Mouse (Mus musculus) c-Kit-positive CD71-positive TER-119-positive erythroid progenitor cells, embryonic 14.5 days (primary cell): ENCODE results near the gene Myadml2.
A peak's percentile ranks its signal among the peaks of the same experiment; 100 is the strongest.

Experiments
- DNase-seq: peaks from one replicate; pipeline ENCODE4 v3.0.0-alpha.2; 2013; ENCODE audit warnings: low spot score

Myadml2 gene

DNA sequence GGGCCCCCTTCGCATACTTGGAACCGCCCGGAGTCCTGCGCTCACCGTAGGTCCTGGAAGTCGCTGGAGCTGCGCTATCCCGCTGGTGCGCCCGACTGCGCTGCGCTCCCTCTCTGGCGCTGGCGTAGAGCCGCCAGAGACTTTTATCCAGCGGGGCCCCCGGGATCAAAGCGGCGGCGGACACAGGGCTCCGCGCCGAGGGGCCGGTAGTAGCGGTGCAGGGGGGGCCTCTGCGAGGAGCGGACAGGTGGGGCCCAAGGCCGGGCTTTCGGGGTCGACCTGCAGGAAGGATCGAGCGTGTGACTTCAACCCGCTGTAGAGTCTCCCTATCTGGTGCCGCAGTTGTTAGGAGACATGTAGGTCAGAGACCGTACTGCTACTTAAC, 13.1 kb upstream of the Myadml2 start, which contains the start of gene Notum:
Gene Notum (minus strand): TSS at position 100 of the 385 bp plus-strand sequence.
- DNase-seq, result no peak

DNA sequence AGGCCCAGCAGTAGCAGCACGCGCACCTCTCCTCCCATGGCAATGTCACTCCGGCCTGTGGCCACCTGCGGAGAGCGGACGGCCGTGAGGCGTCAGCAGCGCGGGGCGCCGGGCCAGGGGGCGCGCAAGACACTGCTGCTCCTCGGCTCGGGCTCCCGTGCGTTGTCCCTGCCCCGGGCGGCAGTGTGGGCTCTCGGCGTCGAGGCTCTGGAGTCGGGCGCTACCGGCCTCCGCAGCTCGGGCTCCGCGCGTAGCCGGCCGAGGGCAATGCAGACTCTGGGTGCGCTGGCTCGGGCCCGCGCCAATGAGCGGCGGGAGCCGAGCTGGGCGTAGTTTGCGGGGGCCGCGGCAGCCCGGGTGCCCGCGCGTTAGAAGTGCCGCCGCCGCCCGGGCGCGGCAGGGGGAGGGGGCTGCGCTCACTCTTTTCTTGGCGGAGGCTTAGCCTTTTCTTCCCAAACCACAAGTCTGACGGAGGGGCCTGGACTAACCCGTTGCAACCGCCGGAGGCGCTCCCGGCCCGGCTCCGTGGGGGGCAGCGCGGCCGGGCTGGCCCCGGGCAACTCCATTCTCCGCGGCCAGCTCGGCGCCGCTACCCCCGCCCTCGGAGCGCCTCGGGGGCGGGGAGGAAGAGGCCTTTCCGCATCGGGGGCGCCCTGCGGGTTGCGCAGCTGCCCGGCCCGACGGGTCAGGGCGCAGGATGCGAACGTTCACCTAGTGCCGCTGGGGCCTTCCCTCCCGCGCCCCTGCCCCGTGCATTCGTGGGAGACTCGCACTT, 12.5 kb upstream of the Myadml2 start:
- no peak for DNase-seq

DNA sequence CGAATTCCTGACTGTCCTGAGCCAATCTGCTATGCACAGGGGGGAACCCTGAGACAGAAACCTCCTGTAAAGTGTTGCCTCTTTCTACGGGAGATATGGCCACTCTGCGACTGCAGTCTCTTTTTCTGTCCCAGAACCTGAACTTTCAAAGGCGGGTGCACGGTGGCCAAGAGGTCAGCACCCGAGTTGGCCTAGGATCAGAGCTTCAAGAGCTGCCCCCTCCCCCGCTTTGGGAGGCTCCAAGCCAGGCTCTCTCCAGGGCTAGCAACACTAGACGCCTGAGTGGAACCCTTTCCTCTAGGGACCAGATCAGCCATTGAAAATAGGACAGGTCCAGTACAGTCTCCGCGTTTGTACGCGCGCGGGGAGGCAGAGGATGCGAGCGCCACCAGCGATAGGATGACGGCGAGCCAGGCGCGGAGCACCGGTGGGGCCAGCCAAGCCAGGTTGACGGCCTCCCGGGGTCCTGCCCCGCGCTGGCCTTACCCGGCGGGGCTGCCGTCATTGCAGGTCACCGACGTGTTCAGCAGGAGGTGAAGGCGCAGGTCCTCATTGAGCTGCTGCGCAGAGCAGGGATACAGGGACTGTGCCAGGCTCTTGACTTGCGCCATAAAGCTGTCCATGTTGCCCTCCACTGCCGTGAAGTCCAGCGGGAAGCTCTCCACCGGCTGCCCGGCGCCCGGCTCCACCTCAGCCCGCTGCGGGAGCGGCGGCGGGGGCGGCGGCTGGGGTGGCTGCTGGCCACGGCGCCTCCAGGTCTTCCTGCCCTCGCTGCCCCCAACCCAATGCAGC, 11.7 kb upstream of the Myadml2 start:
- DNase-seq, result no peak

DNA sequence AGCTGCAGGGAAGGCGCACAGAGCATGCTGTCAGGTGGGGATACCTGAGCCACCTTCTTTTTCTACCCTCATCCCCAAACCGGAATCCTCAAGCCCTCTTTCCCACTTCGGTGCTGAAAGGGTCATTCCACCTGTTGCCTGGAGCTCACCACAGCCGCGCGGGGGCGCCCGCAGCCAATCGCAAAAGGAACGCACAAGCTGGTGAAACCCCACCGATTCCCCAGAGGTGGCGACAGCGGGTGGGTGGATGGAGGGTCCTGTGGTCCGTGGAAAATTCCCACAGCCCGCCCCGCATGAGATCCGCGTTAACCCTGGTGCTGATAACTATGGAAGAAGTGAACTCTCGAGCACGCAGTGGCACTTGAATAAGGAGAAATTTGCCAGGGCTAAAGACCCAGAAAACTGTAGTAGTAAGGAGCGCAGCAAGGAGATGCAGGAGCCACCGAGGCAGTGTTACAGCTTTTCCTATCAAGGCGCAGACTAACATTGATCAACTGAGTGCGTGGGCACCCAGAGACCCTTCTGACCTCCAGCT, 11.0 kb upstream of the Myadml2 start:
- peak; percentile 50 for DNase-seq

DNA sequence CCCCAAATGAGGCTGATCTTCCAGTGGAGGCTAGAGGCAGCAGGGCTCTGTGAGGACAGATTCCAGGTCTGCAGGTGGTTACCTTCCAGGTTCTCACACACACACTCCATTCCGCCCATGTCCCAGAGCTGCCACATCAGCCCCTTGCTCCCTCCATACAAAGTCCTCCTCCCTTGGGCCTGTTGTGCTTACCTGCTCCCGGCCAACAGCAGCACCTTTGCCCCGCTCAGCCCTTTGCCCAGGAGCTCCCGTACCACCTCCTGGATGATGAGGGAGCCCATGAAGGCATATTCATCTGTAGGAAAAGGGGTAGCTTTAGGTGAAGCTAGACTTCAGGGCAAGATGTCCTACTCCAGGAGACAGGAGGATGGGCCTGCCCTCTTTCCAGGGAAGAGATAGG, 9.3 kb upstream of the Myadml2 start:
- no peak for DNase-seq

DNA sequence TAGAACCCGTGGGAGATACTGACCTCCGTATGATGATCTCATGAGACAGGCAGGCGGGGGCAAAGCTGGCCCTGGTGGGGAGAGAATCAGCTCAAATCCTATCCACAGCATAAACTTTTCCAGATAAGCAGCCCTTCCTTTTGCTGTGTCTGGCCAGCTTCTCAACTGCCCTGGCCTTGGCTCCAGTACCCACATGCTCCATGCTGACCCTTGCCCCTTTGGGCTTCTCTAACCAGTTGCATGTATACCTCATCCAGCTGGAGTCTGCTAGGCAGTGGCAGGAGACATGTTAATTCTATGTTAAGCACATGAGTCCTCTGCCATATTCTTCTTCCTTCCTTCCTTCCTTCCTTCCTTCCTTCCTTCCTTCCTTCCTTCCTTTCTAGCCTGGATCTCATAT, 6.8 kb upstream of the Myadml2 start:
- no peak for DNase-seq

DNA sequence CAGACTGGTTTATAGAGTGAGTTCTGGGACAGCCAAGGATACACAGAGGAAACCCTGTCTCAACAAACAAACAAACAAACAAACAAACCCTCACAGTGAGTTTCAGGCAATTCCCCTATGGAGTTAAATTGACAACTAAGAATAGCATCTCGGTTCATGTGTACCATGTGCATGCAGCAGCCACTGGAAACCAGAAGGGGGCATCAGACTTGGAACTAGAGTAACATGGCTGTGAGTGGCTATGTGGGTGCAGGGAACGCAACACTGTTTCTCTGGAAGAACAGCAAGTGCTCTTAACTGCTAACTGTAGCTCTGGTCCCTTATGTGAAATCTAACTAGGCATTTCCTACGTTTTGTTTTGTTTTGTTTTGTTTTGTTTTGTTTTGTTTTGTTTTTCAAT, 3.9 kb upstream of the Myadml2 start:
- DNase-seq, result no peak

DNA sequence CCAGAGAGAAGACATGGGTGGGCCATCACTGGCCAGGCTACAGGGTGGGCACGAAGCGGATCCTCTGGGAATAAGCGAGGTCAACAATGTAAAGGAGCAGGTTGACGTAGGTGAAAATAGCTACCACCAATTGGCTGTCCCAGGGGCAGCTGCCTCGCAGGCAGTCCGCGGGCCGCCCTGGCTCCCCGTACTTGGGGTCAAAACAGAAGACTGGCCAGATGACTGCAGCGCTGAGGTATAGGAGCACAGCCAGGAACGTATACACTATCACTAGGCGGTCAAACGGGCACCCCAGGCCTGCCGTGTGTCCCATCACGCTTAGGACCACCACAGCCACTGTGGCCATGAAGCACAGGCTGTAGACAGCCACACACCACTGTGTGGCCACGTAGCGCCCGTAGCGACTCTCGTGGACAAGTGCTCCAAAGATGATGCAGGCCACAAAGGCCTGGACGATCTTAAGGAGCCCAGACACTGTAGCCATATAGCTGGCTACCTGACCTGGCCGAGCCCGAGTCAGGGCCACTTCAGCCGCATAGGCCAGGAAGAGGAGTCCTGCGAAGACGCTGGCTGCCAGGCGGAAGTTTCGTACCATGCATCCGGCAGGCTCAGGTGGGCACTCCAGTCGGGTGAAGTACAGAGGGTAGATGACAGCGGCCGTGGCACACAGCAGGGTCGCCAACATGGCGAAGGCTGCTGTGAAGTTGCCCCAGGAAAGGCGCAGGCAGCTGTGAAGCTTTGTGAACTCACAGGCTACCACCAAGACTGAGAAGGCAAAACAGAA, 719 bp downstream of the Myadml2 start:
- no peak for DNase-seq

DNA sequence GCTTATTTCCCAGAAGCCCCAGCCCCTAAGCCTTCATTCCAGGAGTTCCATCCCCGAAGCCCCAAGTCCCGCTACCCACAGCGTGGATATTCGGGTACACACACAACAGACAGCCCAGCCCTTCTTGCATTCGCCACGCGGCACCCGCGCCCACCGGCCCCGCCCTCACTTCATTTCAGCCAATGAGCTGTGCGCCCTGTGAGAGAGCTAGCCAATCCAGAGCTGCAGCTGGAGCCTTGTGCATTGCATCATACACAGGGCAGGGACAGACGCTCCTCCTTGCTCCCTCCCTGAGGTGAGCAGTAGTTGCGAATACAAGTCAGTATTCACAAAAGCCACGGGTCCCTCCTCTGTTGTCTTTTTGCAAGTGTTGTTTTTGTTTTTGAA, 4.4 kb downstream of the Myadml2 start, which contains the start of gene Pycr1:
Gene Pycr1 (minus strand): TSS at position 169 of the 387 bp plus-strand sequence.
- peak; percentile 90 for DNase-seq

DNA sequence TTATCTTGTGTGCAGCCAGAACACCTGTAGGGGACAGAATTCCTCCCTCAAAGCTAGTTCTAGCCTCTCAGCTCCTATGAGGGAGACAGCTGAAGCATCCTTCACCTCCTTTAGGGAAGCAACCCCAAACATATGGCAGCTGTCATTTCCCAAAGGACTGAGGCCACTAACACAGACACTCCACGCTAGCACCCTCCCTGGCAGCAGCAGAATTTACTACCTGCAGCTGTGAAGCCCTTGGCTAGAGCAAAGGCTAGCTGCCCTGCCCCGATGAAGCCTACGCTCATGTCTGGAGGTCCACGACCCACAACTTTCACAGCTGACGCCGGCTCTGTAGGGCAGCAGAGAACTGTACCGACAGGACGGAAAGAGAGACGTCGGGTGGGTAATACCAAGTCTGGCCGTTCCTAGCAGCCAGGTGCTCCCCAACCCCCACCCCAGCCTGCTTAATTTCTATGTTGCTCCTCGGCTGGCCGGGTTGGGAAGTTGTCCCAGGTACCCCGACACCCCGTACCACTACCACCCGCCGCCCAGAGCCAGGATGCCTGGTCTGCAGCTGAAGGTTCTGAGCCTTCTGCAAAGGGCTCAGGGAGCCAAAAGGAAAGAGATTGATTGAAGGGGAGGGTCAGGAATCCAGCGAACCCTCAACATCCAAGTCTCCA, 4.9 kb downstream of the Myadml2 start:
- no peak for DNase-seq

DNA sequence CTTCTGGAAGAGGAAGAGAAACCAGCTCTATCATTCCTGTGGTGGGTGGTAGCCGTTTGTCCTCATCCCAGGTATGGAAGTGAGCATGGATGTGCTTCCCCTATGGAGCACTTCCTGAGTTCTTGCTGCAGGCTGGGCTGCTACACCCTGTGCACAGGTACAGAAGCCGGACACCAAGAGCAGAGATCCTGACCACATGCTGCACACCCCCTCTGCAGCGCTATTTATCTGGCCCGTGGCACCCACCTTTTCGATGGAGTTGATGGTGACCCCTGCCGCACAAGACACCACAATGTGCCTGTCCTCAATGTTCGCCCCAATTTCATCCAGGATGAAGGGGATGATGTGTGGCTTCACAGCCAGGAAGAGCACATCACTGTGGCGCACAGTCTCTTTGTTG, 6.1 kb downstream of the Myadml2 start:
- DNase-seq, result no peak

DNA sequence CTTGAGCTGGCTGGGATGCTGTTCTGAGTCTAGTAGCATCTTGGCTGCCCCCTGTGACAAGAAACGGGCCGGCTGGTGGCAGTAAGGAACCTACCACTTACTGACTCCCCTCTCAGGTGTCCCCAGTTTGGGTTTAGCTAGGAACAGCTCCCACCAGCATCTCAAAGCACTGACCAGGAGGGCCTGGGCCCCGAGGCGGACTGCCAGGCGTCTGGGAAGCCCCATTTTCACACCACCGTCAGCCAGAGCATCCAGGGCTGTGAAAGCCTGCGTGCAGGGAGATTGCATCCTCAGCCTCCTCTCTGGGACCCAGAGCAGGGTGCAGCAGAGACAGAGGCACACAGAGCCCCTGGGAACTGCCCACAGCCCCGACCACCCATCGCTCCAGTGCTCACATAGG, 6.7 kb downstream of the Myadml2 start:
- DNase-seq, result no peak

DNA sequence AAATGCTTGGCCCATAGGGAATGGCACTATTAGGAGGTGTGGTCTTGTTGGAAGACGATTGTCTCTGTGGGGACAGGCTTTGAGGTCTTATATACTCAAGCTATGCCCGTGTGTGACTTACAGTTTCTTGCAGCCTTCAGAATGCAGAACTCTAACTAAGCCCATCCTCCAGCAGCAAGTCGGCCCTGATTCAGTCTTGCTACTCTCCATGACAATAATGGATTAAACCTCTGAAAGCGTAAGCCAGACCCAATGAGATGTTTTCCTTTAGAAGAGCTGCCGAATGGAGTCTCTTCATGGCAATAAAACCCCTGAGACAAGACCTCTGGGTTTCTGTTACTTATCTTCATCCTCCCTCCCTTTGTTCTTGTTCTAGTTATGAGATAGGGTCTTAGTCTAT, 13.1 kb downstream of the Myadml2 start:
- no peak for DNase-seq

DNA sequence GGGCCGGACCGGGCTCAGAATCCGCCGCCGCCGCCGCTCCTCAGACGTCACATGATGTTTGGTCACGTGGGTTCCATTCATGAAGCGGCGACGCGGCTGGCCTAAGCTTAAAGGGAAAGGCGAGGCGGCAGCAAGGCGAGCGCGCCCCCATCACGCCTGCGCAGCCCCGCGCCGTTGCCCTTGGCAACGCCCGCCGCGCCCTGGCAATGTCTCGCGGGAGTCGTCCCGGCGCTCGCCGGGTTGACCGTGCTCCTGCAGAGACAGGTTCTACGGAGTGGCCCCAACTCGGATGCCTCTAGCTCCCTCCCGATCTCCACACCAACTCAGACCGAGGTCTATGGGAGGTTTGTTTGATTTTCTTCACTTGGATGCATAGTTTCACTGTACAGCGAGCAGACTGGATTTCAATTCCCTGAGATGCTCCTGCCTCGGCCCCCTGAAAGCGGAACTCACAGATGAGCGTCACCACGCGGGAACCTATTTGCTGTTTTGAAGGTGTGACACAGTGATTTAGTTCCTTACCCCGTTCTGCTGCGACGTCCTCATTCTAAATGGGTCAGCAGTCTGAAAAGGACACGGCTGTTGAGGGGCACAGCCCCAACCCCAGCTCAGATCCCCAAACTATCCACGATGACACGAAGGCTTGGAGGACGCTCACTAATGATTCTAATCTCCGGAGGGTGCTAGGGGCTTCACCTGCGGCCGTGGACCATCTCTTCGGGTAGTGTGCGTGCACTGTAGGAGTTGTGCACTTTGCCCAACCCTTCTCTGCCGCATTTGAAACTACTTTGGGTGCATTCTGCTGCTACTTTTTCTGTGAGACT, 14.2 kb downstream of the Myadml2 start, which contains the start of gene Mafg:
Gene Mafg (minus strand): TSS at position 81 of the 824 bp plus-strand sequence.
- peak; percentile 93 for DNase-seq

DNA sequence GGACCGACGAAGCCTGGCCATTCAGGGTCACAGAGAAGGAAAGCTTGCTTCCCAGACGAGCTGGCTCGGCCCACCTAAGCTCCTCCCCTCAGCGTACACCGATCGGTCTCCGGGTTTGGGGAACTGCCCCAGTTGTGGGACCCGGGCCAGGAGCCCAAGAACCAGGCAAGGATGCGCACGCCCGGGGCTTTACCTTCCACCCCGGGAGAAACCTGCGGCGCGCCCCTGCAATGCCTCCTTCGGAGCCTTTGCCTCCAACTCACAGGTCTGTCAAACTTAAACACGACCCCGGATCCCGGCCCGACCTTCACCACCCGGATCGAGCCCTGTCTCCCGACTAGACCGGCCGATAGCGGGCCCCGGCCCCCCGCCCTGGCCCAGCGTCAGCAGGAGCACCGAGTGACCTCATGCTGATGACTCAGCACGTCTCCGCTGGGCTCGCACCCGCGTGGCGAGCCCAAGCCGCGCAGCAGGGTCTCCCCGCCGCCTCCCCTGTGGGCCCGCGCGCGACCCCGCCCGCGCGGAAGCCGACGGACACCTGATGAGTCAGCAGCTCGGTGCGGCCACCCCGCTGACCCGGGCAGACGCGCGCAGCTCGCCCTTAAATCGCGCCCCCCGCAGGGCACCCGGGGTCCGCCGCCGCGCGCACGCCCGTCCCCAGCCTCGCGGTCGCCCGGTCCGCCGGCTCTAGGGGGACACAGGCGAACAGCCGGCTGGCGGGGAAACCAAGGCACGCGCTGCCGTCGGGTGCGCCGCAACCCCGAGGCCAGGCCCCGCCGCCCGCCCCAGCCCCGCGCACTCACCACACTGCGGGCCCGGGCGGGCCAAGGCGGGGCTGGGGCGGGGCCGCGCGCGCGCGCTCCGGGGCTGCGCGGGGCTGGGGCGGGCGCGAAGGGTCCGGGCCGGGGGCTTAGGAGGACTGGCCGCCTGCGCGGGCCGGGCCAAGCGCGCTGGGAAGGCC, 15.1 kb downstream of the Myadml2 start:
- DNase-seq, result peak; percentile 76

DNA sequence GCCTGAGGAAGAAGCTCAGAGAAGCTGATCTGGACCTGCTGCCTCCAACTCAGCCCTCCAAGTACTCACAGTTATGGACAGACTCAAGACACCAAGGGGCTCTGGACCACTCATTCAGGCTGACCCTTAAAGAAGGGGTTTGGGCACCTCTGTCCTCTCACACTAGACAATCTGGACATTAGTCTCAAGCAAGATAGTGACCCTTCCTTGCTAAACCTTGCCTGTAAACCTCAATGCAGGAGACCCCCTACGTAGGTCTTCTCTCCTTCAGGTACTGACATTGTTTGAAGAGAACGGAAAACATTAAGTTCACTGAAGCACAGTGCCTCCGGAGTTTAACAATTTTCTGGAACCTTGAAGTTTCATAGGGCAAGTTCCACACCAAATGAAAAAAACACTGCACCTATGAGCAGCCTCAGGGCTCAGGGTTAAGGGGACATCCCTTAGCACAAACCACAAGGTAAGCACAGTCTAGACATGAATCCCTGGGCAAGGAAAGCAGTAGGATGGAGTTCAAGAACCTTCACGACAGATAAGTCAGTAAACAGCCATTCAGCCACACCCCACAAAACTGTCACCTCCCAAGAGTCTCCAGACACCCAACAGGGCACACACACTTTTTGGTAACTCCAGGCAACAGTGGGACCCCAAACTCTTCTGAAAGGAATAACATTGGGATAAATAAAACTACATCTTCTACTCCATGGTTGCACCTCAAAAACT, 16.1 kb downstream of the Myadml2 start:
- peak; percentile 67 for DNase-seq

DNA sequence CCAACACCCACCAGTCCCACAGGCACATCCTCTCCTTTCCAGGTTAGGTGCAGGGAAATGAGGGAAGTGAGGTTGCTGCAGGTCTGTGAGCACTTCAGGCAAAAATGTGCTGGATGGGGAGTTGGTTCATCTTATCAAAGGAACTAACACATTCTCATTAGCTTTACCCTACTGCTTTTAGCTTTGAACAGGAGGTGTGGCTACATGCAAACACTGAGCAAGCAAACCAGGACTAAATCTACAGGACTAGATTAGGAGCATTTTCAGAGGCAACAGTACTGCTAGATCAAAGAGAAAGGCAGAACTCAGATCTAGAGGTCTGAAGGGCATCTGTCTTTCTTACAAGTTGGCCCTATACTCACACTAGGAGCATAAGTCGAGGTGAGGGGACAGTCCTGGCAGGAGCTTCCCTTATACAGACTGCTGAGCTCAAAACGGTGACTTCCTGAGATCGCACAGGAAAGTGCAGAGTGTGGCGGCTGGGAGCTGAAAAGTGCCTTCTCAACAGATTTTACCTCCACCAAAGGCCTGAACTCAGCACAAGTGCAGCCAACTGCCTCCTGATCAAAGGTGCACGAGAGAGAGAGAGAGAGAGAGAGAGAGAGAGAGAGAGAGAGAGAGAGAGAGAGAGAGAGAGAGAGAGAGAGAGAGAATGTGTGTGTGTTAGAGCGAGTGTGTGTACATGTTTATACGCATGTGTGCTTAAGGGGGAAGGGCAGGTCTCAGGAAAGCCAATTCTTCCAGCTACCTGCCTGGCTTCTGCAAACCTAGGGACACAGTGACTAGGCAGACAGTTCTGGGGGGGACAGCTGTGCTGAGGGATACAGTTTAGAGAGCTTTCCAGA, 16.9 kb downstream of the Myadml2 start:
- DNase-seq, result peak; percentile 62

DNA sequence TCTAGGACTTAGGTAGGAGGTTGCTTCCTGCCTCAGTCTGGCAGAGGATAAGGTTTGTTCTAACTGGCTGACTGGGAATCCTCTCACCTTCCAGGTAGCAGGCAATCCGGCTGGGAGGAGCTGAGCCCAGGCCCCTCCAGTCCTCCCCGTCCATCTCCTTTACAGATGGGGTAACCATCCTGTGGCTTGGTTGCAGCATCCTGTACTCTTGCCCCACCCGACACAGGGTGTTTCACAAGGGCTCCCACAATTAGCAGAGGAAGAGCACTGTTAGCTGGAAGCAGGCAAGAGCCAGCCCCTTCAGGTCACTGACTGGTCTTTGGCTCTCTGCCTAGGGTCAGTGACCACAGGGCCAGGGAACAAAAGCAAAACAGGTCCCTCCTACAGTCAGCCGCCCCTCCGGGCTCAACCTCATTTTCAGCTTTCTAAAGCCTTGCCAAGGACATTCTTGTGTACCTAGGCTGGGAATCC, 17.5 kb downstream of the Myadml2 start:
- DNase-seq, result no peak
